Mouse (Mus musculus): ENCODE measurements around the gene Cxcr5. TPM values are rescaled to one million over a fixed set of nuclear protein-coding genes. Genes with fewer than 3 reads are reported as not detected.

The Cxcr5 gene
- polyA plus RNA-seq, 1 experiment from 2014 or later: not detected

DNA sequence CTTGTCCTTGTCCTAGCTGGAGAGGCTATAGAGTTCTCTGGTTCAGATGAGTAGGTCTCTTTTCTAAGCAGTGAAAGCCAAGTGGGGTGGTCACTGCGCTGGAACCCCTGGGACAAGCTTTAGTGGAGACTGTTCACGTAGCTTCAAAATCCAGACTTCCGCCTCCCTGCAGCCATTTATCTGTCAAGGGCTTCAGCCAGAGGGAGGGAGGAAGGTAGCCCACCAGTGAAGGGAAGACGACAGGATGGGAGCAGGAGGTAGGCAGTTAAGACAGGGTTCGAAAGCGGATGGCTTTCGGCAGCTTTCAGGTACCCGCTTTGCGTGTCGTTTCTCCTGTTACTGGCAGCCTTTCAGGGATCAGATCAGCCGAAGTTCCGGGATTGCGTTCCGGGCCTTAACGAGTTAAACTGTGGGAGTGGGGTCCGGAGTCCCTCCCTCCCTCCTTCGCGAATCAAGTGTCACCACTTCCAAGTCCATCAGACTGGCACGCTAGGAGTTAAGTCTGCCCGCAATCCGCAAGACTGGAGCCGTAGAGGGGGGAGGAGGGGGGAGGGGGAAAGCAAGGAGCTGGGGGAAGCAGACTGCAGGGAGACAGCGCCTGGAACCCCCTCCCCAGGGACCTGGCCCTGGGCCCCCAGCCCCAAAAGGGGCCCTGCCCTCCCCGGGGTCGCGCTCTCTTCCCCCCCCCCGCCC lies 83.3 kb downstream of the Cxcr5 start:
- DNase-seq (ENCODE audit: low spot score) (peak; percentile 97), ATAC-seq (peak; percentile 68)
- H3K4me3 ChIP-seq (ENCODE audit: low read depth, low read length): peak overlapping the region; percentile 81
- no peaks in the 10 kb centered on the region for H3K36me3 ChIP-seq (ENCODE audit: control insufficient read depth, insufficient read depth, low read length)
- WGBS: under 1% methylated on average over 24 of the region's 27 CpGs
- H3K9ac ChIP-seq (ENCODE audit: low read length): peak overlapping the region; percentile 87
- H3K27me3 ChIP-seq (replicated peaks; ENCODE audit: control insufficient read depth, insufficient read depth, low read length): no peaks in the 10 kb centered on the region
- H3K27ac ChIP-seq (ENCODE audit: low read depth, low read length): peak overlapping the region; percentile 98
- H3K4me1 ChIP-seq (ENCODE audit: control insufficient read depth, insufficient read depth, low read length): peaks cover 14% of the 10 kb centered on the region
- H3K9me3 ChIP-seq (replicated peaks; ENCODE audit: control insufficient read depth, low read length): no peaks in the 10 kb centered on the region
- peak overlapping the region; percentile 99 for H3K4me2 ChIP-seq (ENCODE audit: low read length)

DNA sequence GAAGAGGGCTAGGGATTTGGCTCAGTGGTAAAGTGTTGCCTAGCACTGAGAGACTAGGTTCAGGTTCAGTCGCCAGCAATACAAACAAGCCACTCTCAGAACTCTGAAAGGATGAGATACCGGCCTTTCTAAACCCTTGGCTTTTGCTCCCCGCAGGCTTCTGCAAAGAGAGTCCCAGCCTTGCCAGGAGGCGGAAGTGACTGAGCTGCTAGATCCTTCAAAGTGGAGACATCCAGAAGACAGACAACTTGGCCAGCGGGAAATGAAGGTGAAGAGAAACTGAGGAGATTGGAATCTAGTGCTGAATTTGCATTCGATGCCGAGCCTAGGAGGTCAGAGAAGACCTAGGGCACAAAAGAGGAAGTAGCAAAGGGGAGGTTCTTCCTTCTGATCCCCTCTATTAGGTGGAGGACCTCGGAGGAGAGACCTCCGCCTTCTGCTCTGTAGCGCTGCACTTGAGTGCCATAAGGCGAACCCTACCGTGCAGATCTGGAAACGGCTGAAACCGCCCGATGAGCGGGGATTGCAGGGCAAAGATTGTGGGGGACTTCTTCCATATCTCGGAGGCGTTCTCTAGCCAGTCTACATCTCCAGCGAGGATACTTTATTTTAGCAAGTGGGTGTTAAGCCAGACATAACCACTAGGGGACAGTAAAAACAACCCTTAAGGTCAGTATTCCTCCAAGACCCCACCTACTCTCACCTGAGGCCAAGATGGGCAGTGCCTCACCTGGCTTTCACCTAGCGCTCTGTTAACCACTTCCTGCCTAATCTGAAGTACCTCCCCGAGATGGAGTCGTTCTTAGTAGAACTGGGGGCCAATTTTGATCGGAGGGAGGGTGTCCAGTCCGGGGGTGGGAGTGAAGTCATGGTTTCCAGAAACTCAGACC lies 84.1 kb downstream of the Cxcr5 start:
- 7% methylated on average over 24 of the region's 24 CpGs for WGBS

GRCm38 (mm10) chr9:44475936-44476335 lies 85.7 kb downstream of the Cxcr5 start:
- no peaks in the 10 kb centered on the region for H3K27me3 ChIP-seq (replicated peaks; ENCODE audit: control insufficient read depth, insufficient read depth, low read length)
- H3K9ac ChIP-seq (ENCODE audit: low read length): no peak overlapping the region
- WGBS: 85% methylated on average over 3 of the region's 3 CpGs
- H3K4me3 ChIP-seq (ENCODE audit: low read depth, low read length): no peak overlapping the region
- no peaks in the 10 kb centered on the region for H3K36me3 ChIP-seq (ENCODE audit: control insufficient read depth, insufficient read depth, low read length)
- peaks cover 10% of the 10 kb centered on the region for H3K4me1 ChIP-seq (ENCODE audit: control insufficient read depth, insufficient read depth, low read length)
- no peaks in the 10 kb centered on the region for H3K9me3 ChIP-seq (replicated peaks; ENCODE audit: control insufficient read depth, low read length)
- DNase-seq (ENCODE audit: low spot score) (no peak), ATAC-seq (no peak)
- no peak overlapping the region for H3K27ac ChIP-seq (ENCODE audit: low read depth, low read length)
- no peak overlapping the region for H3K4me2 ChIP-seq (ENCODE audit: low read length)

More for the DNA sequence above, 84.1 kb downstream of the Cxcr5 start:
- Histone ChIP-seq H3K9me3 (replicated peaks; ENCODE audit: control insufficient read depth, low read length) (no peaks in the 10 kb centered on the region), H3K4me1 (ENCODE audit: control insufficient read depth, insufficient read depth, low read length) (peaks cover 14% of the 10 kb centered on the region), H3K27ac (ENCODE audit: low read depth, low read length) (peak overlapping the region; percentile 98), H3K9ac (ENCODE audit: low read length) (peak overlapping the region; percentile 87), H3K4me3 (ENCODE audit: low read depth, low read length) (peak overlapping the region; percentile 81), H3K36me3 (ENCODE audit: control insufficient read depth, insufficient read depth, low read length) (no peaks in the 10 kb centered on the region), H3K4me2 (ENCODE audit: low read length) (peak overlapping the region; percentile 99), H3K27me3 (replicated peaks; ENCODE audit: control insufficient read depth, insufficient read depth, low read length) (no peaks in the 10 kb centered on the region)
- DNase-seq (ENCODE audit: low spot score) (peak; percentile 83), ATAC-seq (no peak)

GRCm38 (mm10) chr9:44474327-44474726 lies 87.3 kb downstream of the Cxcr5 start:
- WGBS: 24% methylated on average over 1 of the region's 1 CpGs
- ATAC-seq: no peak
- no peak overlapping the region for H3K4me2 ChIP-seq (ENCODE audit: low read length)

GRCm38 (mm10) chr9:44473184-44473583 lies 88.5 kb downstream of the Cxcr5 start:
- H3K4me2 ChIP-seq (ENCODE audit: low read length): no peak overlapping the region
- DNase-seq (ENCODE audit: low spot score) (no peak), ATAC-seq (no peak)
- H3K4me1 ChIP-seq (ENCODE audit: control insufficient read depth, insufficient read depth, low read length): peaks cover 5% of the 10 kb centered on the region
- H3K27me3 ChIP-seq (replicated peaks; ENCODE audit: control insufficient read depth, insufficient read depth, low read length): no peaks in the 10 kb centered on the region
- H3K9ac ChIP-seq (ENCODE audit: low read length): no peak overlapping the region
- no peaks in the 10 kb centered on the region for H3K36me3 ChIP-seq (ENCODE audit: control insufficient read depth, insufficient read depth, low read length)
- H3K9me3 ChIP-seq (replicated peaks; ENCODE audit: control insufficient read depth, low read length): no peaks in the 10 kb centered on the region
- H3K4me3 ChIP-seq (ENCODE audit: low read depth, low read length): no peak overlapping the region
- 62% methylated on average over 3 of the region's 3 CpGs for WGBS
- no peak overlapping the region for H3K27ac ChIP-seq (ENCODE audit: low read depth, low read length)

More at GRCm38 (mm10) chr9:44474327-44474726, 87.3 kb downstream of the Cxcr5 start:
- Histone ChIP-seq H3K4me3 (ENCODE audit: low read depth, low read length) (no peak overlapping the region), H3K27ac (ENCODE audit: low read depth, low read length) (no peak overlapping the region), H3K4me1 (ENCODE audit: control insufficient read depth, insufficient read depth, low read length) (peaks cover 5% of the 10 kb centered on the region), H3K9ac (ENCODE audit: low read length) (no peak overlapping the region), H3K36me3 (ENCODE audit: control insufficient read depth, insufficient read depth, low read length) (no peaks in the 10 kb centered on the region), H3K27me3 (replicated peaks; ENCODE audit: control insufficient read depth, insufficient read depth, low read length) (no peaks in the 10 kb centered on the region), H3K9me3 (replicated peaks; ENCODE audit: control insufficient read depth, low read length) (no peaks in the 10 kb centered on the region)
- DNase-seq (ENCODE audit: low spot score): no peak

GRCm38 (mm10) chr9:44468800-44469199 lies 92.9 kb downstream of the Cxcr5 start:
- 51% methylated on average over 2 of the region's 2 CpGs for WGBS
- H3K27ac ChIP-seq (ENCODE audit: low read depth, low read length): no peak overlapping the region

GRCm38 (mm10) chr9:44468224-44468623 lies 93.5 kb downstream of the Cxcr5 start:
- no peak for DNase-seq (ENCODE audit: low spot score)
- H3K9ac ChIP-seq (ENCODE audit: low read length): no peak overlapping the region
- H3K4me2 ChIP-seq (ENCODE audit: low read length): no peak overlapping the region
- ATAC-seq: no peak
- H3K4me3 ChIP-seq (ENCODE audit: low read depth, low read length): no peak overlapping the region
- H3K9me3 ChIP-seq (replicated peaks; ENCODE audit: control insufficient read depth, low read length): no peaks in the 10 kb centered on the region
- no peaks in the 10 kb centered on the region for H3K36me3 ChIP-seq (ENCODE audit: control insufficient read depth, insufficient read depth, low read length)
- H3K4me1 ChIP-seq (ENCODE audit: control insufficient read depth, insufficient read depth, low read length): no peaks in the 10 kb centered on the region
- no peak overlapping the region for H3K27ac ChIP-seq (ENCODE audit: low read depth, low read length)
- H3K27me3 ChIP-seq (replicated peaks; ENCODE audit: control insufficient read depth, insufficient read depth, low read length): no peaks in the 10 kb centered on the region
- 69% methylated on average over 7 of the region's 7 CpGs for WGBS

More at GRCm38 (mm10) chr9:44468800-44469199, 92.9 kb downstream of the Cxcr5 start:
- Histone ChIP-seq H3K4me2 (ENCODE audit: low read length) (no peak overlapping the region), H3K36me3 (ENCODE audit: control insufficient read depth, insufficient read depth, low read length) (no peaks in the 10 kb centered on the region), H3K4me1 (ENCODE audit: control insufficient read depth, insufficient read depth, low read length) (no peaks in the 10 kb centered on the region), H3K27me3 (replicated peaks; ENCODE audit: control insufficient read depth, insufficient read depth, low read length) (no peaks in the 10 kb centered on the region), H3K9ac (ENCODE audit: low read length) (no peak overlapping the region), H3K4me3 (ENCODE audit: low read depth, low read length) (no peak overlapping the region), H3K9me3 (replicated peaks; ENCODE audit: control insufficient read depth, low read length) (no peaks in the 10 kb centered on the region)
- no peak for DNase-seq (ENCODE audit: low spot score)
- no peak for ATAC-seq

DNA sequence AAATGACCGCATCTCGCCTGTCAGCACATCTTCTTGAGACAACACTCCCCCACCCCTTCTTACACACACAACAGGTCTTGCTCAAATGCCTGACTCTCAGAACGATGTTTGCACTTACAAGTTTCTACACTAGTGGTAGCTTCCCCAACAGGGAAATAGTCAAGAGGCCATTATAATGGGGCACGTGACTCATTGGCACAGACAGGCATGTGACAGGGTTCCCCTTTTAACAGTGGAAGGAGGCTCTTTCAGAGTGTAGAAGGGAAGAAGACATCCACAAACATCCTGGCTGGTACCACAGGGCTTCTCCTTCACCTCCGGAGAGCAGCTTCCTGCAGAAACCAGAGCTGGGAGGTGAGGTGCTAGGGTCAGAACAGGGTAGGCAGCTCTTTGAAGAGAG lies 99.7 kb downstream of the Cxcr5 start:
- Histone ChIP-seq H3K36me3 (ENCODE audit: control insufficient read depth, insufficient read depth, low read length) (no peaks in the 10 kb centered on the region), H3K9ac (ENCODE audit: low read length) (no peak overlapping the region), H3K4me2 (ENCODE audit: low read length) (no peak overlapping the region), H3K27me3 (replicated peaks; ENCODE audit: control insufficient read depth, insufficient read depth, low read length) (no peaks in the 10 kb centered on the region), H3K9me3 (replicated peaks; ENCODE audit: control insufficient read depth, low read length) (no peaks in the 10 kb centered on the region), H3K4me3 (ENCODE audit: low read depth, low read length) (no peak overlapping the region), H3K4me1 (ENCODE audit: control insufficient read depth, insufficient read depth, low read length) (peaks cover 9% of the 10 kb centered on the region), H3K27ac (ENCODE audit: low read depth, low read length) (no peak overlapping the region)
- DNase-seq (ENCODE audit: low spot score): no peak
- no peak for ATAC-seq
- 83% methylated on average over 5 of the region's 5 CpGs for WGBS
